Mouse (Mus musculus): ENCODE measurements around the gene Anks1b. TPM values are rescaled to one million over a fixed set of nuclear protein-coding genes. Genes with fewer than 3 reads are reported as not detected.

The Anks1b gene
- 0.97 and 1.9 TPM in 2 replicates for polyA plus RNA-seq (2015; fragmentation: Nextera tagmentation; extraction: Ambion mirVana)

DNA sequence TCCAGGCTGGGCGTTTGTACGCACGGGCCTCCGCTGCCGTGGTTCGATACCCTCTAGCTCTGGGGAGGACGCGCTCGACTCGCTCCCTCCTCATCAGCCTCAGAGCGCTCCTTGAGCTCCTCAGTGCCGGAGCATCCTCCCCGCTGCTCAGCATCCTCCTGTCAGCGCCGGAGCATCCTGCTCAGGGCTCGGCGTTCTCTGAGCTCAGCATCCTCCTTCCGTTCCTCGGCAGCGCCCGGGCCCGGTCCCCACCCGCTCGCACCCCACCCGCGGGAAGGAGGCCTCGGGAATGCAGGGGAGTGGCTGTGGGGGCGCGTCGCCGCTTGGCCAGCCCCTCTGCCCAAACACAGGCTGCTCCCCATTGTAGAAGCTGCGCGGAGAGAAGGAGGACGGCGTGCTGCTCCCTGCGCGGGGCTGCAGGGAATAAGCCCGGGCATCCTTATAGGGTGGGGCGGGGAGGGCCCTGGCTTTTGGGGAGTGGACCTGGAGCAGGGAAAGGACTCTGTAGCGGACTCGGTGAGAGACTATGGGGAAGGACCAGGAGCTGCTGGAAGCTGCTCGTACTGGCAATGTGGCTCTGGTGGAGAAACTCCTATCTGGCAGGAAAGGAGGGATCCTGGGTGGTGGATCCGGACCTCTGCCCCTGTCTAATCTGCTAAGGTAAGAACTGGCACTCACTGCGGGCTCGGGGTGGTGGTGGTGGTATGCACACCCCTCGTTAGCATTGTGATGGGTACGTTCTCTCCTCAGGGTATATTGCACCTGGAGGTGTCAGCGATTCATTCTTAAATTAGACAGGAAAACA, at the start of gene Anks1b:
Anks1b (plus strand) TSS at position 364 of the 805 bp plus-strand sequence.
- peak; percentile 27; the same call in 1 of the 2 replicates for ATAC-seq (ENCODE audit: insufficient read depth, low FRiP score, low read depth)

DNA sequence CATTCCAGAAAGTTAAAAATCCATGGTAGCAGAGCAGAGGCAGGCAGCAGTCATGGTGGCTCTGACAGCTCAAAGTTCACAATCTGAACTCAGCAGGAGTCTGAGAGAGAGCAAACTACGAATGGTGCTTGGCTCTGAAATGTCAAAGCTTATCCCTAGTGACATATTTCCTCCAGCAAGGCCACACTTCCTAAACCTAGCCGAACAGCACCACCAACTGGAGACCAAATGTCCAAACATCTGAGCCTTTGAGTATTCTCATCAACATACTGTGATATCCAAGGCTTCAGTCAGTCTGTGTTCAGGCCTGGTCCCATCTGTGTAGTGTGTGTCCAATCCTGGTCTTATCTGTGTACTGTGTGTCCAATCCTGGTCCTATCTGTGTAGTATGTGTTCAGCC, 49.4 kb upstream of the Anks1b start:
- no peak overlapping the region for H3K4me3 ChIP-seq (replicated peaks)
- H3K4me2 ChIP-seq = no peak overlapping the region
- H3K36me3 ChIP-seq = no peaks in the 10 kb centered on the region
- WGBS = 30% methylated on average over 2 of the region's 2 CpGs
- H3K4me1 ChIP-seq = no peaks in the 10 kb centered on the region
- H3K9ac ChIP-seq = no peak overlapping the region
- H3K27ac ChIP-seq = no peak overlapping the region
- H3K9me3 ChIP-seq = no peaks in the 10 kb centered on the region
- no peaks in the 10 kb centered on the region for H3K27me3 ChIP-seq (replicated peaks)
- no peak for ATAC-seq (ENCODE audit: insufficient read depth, low FRiP score, low read depth)

More for the DNA sequence above, at the start of gene Anks1b:
- no peaks in the 10 kb centered on the region for H3K36me3 ChIP-seq
- H3K4me1 ChIP-seq = peaks cover 9% of the 10 kb centered on the region
- WGBS = under 1% methylated on average over 48 of the region's 48 CpGs
- H3K4me3 ChIP-seq (replicated peaks) = peak within 1 kb of the TSS; percentile 56
- H3K4me2 ChIP-seq = peak within 1 kb of the TSS; percentile 99
- H3K27ac ChIP-seq = no peak within 1 kb of the TSS
- H3K9ac ChIP-seq = no peak within 1 kb of the TSS
- H3K9me3 ChIP-seq = no peaks in the 10 kb centered on the region
- H3K27me3 ChIP-seq (replicated peaks) = peaks cover 9% of the 10 kb centered on the region; the same call in 1 of the 2 replicates

- Histone ChIP-seq H3K4me2 (no peak overlapping the region), H3K9ac (no peak overlapping the region), H3K9me3 (no peaks in the 10 kb centered on the region), H3K36me3 (no peaks in the 10 kb centered on the region), H3K4me3 (replicated peaks) (no peak overlapping the region), H3K27ac (no peak overlapping the region), H3K4me1 (no peaks in the 10 kb centered on the region), H3K27me3 (replicated peaks) (no peaks in the 10 kb centered on the region)
- WGBS = 62% methylated on average over 3 of the region's 3 CpGs
- no peak for ATAC-seq (ENCODE audit: insufficient read depth, low FRiP score, low read depth)
Measured at GRCm38 (mm10) chr10:89826896-89827295, 46.4 kb upstream of the Anks1b start.

DNA sequence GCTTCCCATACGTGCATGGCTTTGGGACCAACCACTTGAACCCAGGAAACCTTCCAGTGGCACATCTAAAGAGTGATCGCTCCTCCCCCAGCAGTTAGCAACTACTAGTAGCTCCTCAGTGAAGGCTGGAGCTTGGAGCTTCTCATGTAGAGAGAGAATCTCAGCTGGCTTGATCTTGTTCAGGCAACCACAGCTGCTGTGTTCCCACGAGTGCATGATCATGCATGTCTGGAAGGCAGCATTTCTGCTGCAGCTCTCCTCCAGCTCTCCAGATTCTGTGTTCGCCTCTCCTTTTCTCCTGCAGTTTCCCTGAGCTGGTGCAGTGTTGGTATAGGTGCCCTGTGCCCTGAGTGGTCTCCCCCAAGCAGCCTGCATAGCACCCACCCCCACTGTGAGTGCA, 41.0 kb upstream of the Anks1b start:
- 71% methylated on average over 4 of the region's 4 CpGs for WGBS
- Histone ChIP-seq H3K4me1 (no peaks in the 10 kb centered on the region), H3K27ac (no peak overlapping the region), H3K9me3 (no peaks in the 10 kb centered on the region), H3K4me2 (no peak overlapping the region), H3K36me3 (no peaks in the 10 kb centered on the region), H3K27me3 (replicated peaks) (no peaks in the 10 kb centered on the region), H3K9ac (no peak overlapping the region), H3K4me3 (replicated peaks) (no peak overlapping the region)
- ATAC-seq (ENCODE audit: insufficient read depth, low FRiP score, low read depth) = no peak

- no peaks in the 10 kb centered on the region for H3K36me3 ChIP-seq
- no peak overlapping the region for H3K9ac ChIP-seq
- no peaks in the 10 kb centered on the region for H3K27me3 ChIP-seq (replicated peaks)
- 79% methylated on average over 10 of the region's 10 CpGs for WGBS
- no peaks in the 10 kb centered on the region for H3K4me1 ChIP-seq
- H3K27ac ChIP-seq = no peak overlapping the region
- ATAC-seq (ENCODE audit: insufficient read depth, low FRiP score, low read depth) = no peak
- H3K4me3 ChIP-seq (replicated peaks) = no peak overlapping the region
- no peak overlapping the region for H3K4me2 ChIP-seq
- no peaks in the 10 kb centered on the region for H3K9me3 ChIP-seq
Measured at GRCm38 (mm10) chr10:89833166-89833565, 40.1 kb upstream of the Anks1b start.

- Histone ChIP-seq H3K4me2 (no peak overlapping the region), H3K4me3 (replicated peaks) (no peak overlapping the region), H3K4me1 (no peaks in the 10 kb centered on the region), H3K27ac (no peak overlapping the region), H3K36me3 (no peaks in the 10 kb centered on the region), H3K9ac (no peak overlapping the region), H3K9me3 (no peaks in the 10 kb centered on the region), H3K27me3 (replicated peaks) (no peaks in the 10 kb centered on the region)
- ATAC-seq (ENCODE audit: insufficient read depth, low FRiP score, low read depth) = no peak
- 36% methylated on average over 3 of the region's 3 CpGs for WGBS
Measured at GRCm38 (mm10) chr10:89837476-89837875, 35.8 kb upstream of the Anks1b start.

DNA sequence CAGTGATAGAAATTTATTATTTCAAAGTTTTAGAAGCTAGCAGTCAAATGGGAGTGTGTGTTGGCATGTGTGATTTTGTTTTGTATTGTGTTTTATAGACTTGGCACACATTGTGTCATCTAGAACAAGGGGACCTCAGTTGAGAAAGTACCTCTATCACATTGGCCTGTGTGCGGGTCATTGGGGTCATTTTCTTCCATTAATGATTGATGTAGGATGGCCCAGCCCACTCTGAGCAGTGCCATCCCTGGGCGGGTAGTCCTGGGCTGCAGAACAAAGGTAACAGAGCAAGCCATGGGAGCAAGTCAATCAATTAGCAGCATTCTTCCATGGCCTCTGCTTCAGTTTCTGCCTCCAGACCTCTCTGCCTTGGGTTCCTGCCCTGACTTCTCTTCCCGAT, 34.5 kb upstream of the Anks1b start:
- H3K4me1 ChIP-seq = no peaks in the 10 kb centered on the region
- H3K4me2 ChIP-seq = no peak overlapping the region
- H3K27ac ChIP-seq = no peak overlapping the region
- H3K9ac ChIP-seq = no peak overlapping the region
- H3K36me3 ChIP-seq = no peaks in the 10 kb centered on the region
- H3K9me3 ChIP-seq = no peaks in the 10 kb centered on the region
- WGBS = 73% methylated on average over 3 of the region's 3 CpGs
- no peak for ATAC-seq (ENCODE audit: insufficient read depth, low FRiP score, low read depth)
- H3K27me3 ChIP-seq (replicated peaks) = no peaks in the 10 kb centered on the region
- no peak overlapping the region for H3K4me3 ChIP-seq (replicated peaks)

- 88% methylated on average over 6 of the region's 6 CpGs for WGBS
- ATAC-seq (ENCODE audit: insufficient read depth, low FRiP score, low read depth) = no peak
- H3K4me3 ChIP-seq (replicated peaks) = no peak overlapping the region
- H3K9ac ChIP-seq = no peak overlapping the region
- H3K4me1 ChIP-seq = no peaks in the 10 kb centered on the region
- H3K27ac ChIP-seq = no peak overlapping the region
- H3K9me3 ChIP-seq = no peaks in the 10 kb centered on the region
- no peak overlapping the region for H3K4me2 ChIP-seq
- H3K36me3 ChIP-seq = no peaks in the 10 kb centered on the region
- H3K27me3 ChIP-seq (replicated peaks) = no peaks in the 10 kb centered on the region
Measured at GRCm38 (mm10) chr10:89850951-89851350, 22.4 kb upstream of the Anks1b start.

DNA sequence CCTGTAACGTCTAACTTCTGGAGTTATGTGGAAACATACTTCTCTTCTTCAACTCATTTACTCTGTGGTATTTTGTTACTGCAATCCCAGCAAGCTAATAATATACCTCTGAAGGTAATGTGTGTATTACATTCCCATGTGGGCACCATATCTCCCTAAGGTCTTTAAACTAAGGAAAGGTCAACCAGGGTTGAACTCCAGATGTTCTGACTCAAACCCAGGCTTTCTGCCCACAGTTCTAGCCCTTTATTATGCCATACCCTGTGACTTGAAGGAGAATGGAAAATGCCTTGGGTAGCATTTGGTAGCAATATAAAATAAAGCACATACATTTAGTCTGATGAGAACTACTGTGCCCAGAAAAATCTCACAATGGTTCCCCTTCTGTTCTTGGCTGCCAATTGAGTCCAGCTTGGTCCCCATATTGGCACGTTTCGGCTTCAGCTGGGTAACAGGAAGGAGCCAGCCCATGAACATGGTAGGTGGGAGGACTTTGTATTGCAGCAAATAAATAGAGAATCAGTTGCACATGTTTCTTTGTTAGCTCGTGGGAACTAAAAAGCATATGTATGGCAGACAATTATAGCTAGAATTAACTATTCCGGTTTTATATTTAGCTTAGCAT, 17.9 kb upstream of the Anks1b start:
- H3K27me3 ChIP-seq (replicated peaks) = no peaks in the 10 kb centered on the region
- 78% methylated on average over 5 of the region's 5 CpGs for WGBS
- no peaks in the 10 kb centered on the region for H3K4me1 ChIP-seq
- no peaks in the 10 kb centered on the region for H3K36me3 ChIP-seq
- H3K4me2 ChIP-seq = no peak overlapping the region
- no peak for ATAC-seq (ENCODE audit: insufficient read depth, low FRiP score, low read depth)
- H3K27ac ChIP-seq = no peak overlapping the region
- H3K9ac ChIP-seq = no peak overlapping the region
- no peak overlapping the region for H3K4me3 ChIP-seq (replicated peaks)
- H3K9me3 ChIP-seq = no peaks in the 10 kb centered on the region

DNA sequence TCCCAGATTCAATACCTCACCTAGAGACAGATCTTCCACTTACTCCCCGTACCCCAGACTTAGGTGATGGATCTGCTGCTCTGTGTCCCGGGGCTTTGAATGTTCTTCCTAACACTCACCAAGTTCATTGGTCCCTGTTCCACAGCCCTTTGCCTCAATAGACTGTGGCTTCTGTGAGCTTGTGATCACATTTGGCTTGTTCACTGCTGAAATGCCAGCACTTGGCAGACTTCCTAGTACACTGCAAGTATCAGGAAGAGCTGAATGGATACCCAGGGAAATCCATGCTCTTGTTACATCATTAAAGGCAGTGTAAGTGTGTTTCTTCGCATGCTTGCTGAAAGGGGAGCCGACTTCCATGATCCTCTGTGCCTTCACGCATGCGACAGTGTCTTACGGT, 17.0 kb upstream of the Anks1b start:
- no peak for ATAC-seq (ENCODE audit: insufficient read depth, low FRiP score, low read depth)
- Histone ChIP-seq H3K27me3 (replicated peaks) (no peaks in the 10 kb centered on the region), H3K4me2 (no peak overlapping the region), H3K9ac (no peak overlapping the region), H3K9me3 (no peaks in the 10 kb centered on the region), H3K4me3 (replicated peaks) (no peak overlapping the region), H3K36me3 (no peaks in the 10 kb centered on the region), H3K4me1 (no peaks in the 10 kb centered on the region), H3K27ac (no peak overlapping the region)
- 90% methylated on average over 7 of the region's 7 CpGs for WGBS

DNA sequence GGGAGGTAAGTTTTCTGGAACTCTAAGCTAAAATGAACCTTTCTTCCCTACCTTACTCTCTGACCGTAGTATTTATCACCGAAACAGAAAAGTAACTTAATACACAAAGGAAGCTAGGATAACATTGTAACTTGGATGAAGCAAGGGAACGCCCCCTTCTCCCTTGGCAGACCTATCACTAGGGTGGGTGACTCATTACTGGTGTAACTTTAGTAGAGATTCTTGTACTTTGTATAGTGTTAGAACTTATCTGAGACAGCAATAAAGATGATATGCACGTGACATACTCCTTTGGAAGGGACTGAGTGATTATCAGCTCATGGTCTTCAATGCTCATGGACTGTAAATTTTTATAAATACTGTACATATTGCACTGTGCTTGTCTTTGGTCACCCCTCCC, 5.1 kb upstream of the Anks1b start:
- H3K27me3 ChIP-seq (replicated peaks) = peaks cover 3% of the 10 kb centered on the region; the same call in 1 of the 2 replicates
- no peak overlapping the region for H3K27ac ChIP-seq
- peaks cover 4% of the 10 kb centered on the region; the same call in 1 of the 2 replicates for H3K4me1 ChIP-seq
- no peak overlapping the region for H3K4me2 ChIP-seq
- H3K36me3 ChIP-seq = no peaks in the 10 kb centered on the region
- no peak for ATAC-seq (ENCODE audit: insufficient read depth, low FRiP score, low read depth)
- no peak overlapping the region for H3K9ac ChIP-seq
- 80% methylated on average over 4 of the region's 4 CpGs for WGBS
- H3K9me3 ChIP-seq = no peaks in the 10 kb centered on the region
- no peak overlapping the region for H3K4me3 ChIP-seq (replicated peaks)

DNA sequence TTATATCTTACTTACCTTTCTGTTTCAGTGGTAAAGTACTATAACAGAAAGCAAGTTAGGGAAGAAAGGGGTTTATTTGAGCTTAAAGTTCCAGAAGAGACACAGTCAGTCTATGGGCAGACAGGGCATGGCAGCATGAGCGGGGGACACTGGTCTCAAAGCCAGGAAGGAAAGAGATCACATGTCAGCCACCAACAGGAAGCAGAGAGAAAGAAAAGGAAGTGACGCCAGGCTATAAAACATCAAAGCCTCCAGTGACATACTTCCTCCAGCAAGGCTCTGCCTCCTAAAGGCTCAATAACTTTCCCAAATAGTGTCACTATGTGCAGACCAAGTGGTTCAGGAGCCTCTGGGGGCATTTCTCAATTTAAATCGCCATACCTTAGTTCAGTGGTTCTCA, 4.5 kb upstream of the Anks1b start:
- no peak for ATAC-seq (ENCODE audit: insufficient read depth, low FRiP score, low read depth)
- 71% methylated on average over 3 of the region's 3 CpGs for WGBS
- H3K9me3 ChIP-seq = no peaks in the 10 kb centered on the region

More for the DNA sequence above, 4.5 kb upstream of the Anks1b start:
- H3K9ac ChIP-seq = no peak overlapping the region
- no peak overlapping the region for H3K27ac ChIP-seq
- no peak overlapping the region for H3K4me3 ChIP-seq (replicated peaks)
- no peak overlapping the region for H3K4me2 ChIP-seq
- H3K36me3 ChIP-seq = no peaks in the 10 kb centered on the region
- peaks cover 9% of the 10 kb centered on the region for H3K4me1 ChIP-seq
- H3K27me3 ChIP-seq (replicated peaks) = peaks cover 9% of the 10 kb centered on the region; the same call in 1 of the 2 replicates

Data from stomach, embryonic 15.5 days (tissue).